ENCODE assay signal across 25 mouse cellular contexts in genomic region chr12:86359406-86359805, GRCm38 (mm10). TPM values are rescaled to one million over a fixed set of nuclear protein-coding genes. Genes with fewer than 3 reads are reported as not detected.
DNase-seq lines count a peak whose midpoint lies in the region; ATAC-seq and TF ChIP-seq lines count a peak whose summit lies in the region.
"Had no signal": no experiment of that assay in that cellular context is flagged by ENCODE, and none has a peak within 500 bp of the region (broad histone marks: within the 10 kb centered on the region; RNA-seq: fewer than 3 reads in every experiment).

No protein-coding gene starts in this region.

- TF ChIP-seq POLR2A in lung, adult 2 months (IDR thresholded peaks at IDR 0.05; ENCODE audit: borderline replicate concordance, extremely low read depth, low read depth, low read length), result no peak

- no peaks in the 10 kb centered on the region; the same call in 1 of the 2 replicates for H3K27me3 ChIP-seq in lung, embryonic 15.5 days
- no peaks in the 10 kb centered on the region; the same call in 1 of the 2 replicates for H3K27me3 ChIP-seq in embryonic facial prominence, embryonic 14.5 days (replicated peaks; ENCODE audit: control insufficient read depth, insufficient read depth, low read length)
- no peaks in the 10 kb centered on the region for H3K27me3 ChIP-seq in intestine, embryonic 16.5 days (replicated peaks; ENCODE audit: control insufficient read depth, insufficient read depth, low read length)

- intact Hi-C loops in gastrocnemius, postnatal 14 days (cut with DNase I; ENCODE audit: low total_unique reads), result no loop called here

- H3K27ac ChIP-seq in lung, embryonic 15.5 days, result no peak overlapping the region
- no peak overlapping the region for H3K27ac ChIP-seq in embryonic facial prominence, embryonic 14.5 days (replicated peaks; ENCODE audit: low read depth, low read length)
- H3K27ac ChIP-seq in intestine, embryonic 16.5 days (ENCODE audit: low read length), result no peak overlapping the region
- H3K27ac ChIP-seq: embryonic facial prominence, embryonic 13.5 days; gastrocnemius, adult 2 months; kidney, embryonic 15.5 days; left cerebral cortex, adult 2 months; liver, embryonic 12.5 days had no signal

- 0 out of 2 replicates have a peak, but pooled peaks have one; percentile 23 for ATAC-seq in lung, embryonic 15.5 days (ENCODE audit: borderline replicate concordance, extremely low read depth, low FRiP score, low TSS enrichment)
- no peak for ATAC-seq in embryonic facial prominence, embryonic 14.5 days (ENCODE audit: low read depth)
- ATAC-seq in intestine, embryonic 16.5 days, result peak; percentile 58
- ATAC-seq: CD4-positive, CD25-positive, alpha-beta regulatory T cell, adult 4 months; forebrain, embryonic 16.5 days; hindbrain, embryonic 16.5 days; liver, embryonic 12.5 days; liver, postnatal 0 days had no signal

- no peaks in the 10 kb centered on the region for H3K9me3 ChIP-seq in lung, embryonic 15.5 days
- H3K9me3 ChIP-seq in embryonic facial prominence, embryonic 14.5 days (ENCODE audit: control insufficient read depth, low read length), result no peaks in the 10 kb centered on the region
- H3K9me3 ChIP-seq in intestine, embryonic 16.5 days (ENCODE audit: control insufficient read depth, low read length), result no peaks in the 10 kb centered on the region
- H3K9me3 ChIP-seq: embryonic facial prominence, embryonic 13.5 days; kidney, embryonic 15.5 days; liver, embryonic 12.5 days; megakaryocyte, embryonic 14.5 days had no signal

- TF ChIP-seq CTCF in lung, adult 2 months (IDR thresholded peaks at IDR 0.05; ENCODE audit: insufficient read depth, low read length), result no peak

- peaks cover 18% of the 10 kb centered on the region for H3K4me1 ChIP-seq in lung, embryonic 15.5 days
- H3K4me1 ChIP-seq in lung, adult 2 months (ENCODE audit: control insufficient read depth, insufficient read depth, low read length), result no peaks in the 10 kb centered on the region
- H3K4me1 ChIP-seq in embryonic facial prominence, embryonic 14.5 days (ENCODE audit: control insufficient read depth, insufficient read depth, low read length), result peaks cover 16% of the 10 kb centered on the region
- peaks cover 4% of the 10 kb centered on the region; the same call in 1 of the 2 replicates for H3K4me1 ChIP-seq in intestine, embryonic 16.5 days (ENCODE audit: control insufficient read depth, insufficient read depth, low read length)
- H3K4me1 ChIP-seq: liver, embryonic 12.5 days; megakaryocyte, embryonic 14.5 days had no signal

- H3K4me2 ChIP-seq in lung, embryonic 15.5 days, result no peak overlapping the region
- no peak overlapping the region for H3K4me2 ChIP-seq in embryonic facial prominence, embryonic 14.5 days (ENCODE audit: low read depth, low read length)
- no peak overlapping the region for H3K4me2 ChIP-seq in intestine, embryonic 16.5 days (ENCODE audit: low read depth, low read length)
- H3K4me2 ChIP-seq: embryonic facial prominence, embryonic 13.5 days; kidney, embryonic 15.5 days; liver, embryonic 12.5 days had no signal

- no peak overlapping the region for H3K9ac ChIP-seq in lung, embryonic 15.5 days
- no peak overlapping the region for H3K9ac ChIP-seq in embryonic facial prominence, embryonic 14.5 days (ENCODE audit: low read depth, low read length)
- H3K9ac ChIP-seq in intestine, embryonic 16.5 days (ENCODE audit: low read depth, low read length), result no peak overlapping the region
- H3K9ac ChIP-seq: embryonic facial prominence, embryonic 13.5 days; kidney, embryonic 15.5 days; liver, embryonic 12.5 days; liver, postnatal 0 days had no signal

- no peaks in the 10 kb centered on the region for H3K36me3 ChIP-seq in lung, embryonic 15.5 days
- H3K36me3 ChIP-seq in embryonic facial prominence, embryonic 14.5 days (ENCODE audit: control insufficient read depth, insufficient read depth, low read length), result no peaks in the 10 kb centered on the region
- H3K36me3 ChIP-seq in intestine, embryonic 16.5 days (ENCODE audit: control insufficient read depth, insufficient read depth, low read length), result no peaks in the 10 kb centered on the region
- H3K36me3 ChIP-seq: embryonic facial prominence, embryonic 13.5 days; kidney, embryonic 15.5 days; liver, embryonic 12.5 days had no signal

- H3K4me3 ChIP-seq in lung, embryonic 15.5 days, result no peak overlapping the region
- H3K4me3 ChIP-seq in lung, adult 2 months (replicated peaks; ENCODE audit: extremely low read depth, low read depth, low read length), result no peak overlapping the region
- H3K4me3 ChIP-seq in embryonic facial prominence, embryonic 14.5 days (ENCODE audit: low read depth, low read length), result no peak overlapping the region
- H3K4me3 ChIP-seq in intestine, embryonic 16.5 days (ENCODE audit: low read length), result no peak overlapping the region
- H3K4me3 ChIP-seq: embryonic facial prominence, embryonic 13.5 days; erythroblast, embryonic 14.5 days; gastrocnemius, adult 2 months; kidney, embryonic 15.5 days; left cerebral cortex, adult 2 months; liver, embryonic 12.5 days; megakaryocyte, embryonic 14.5 days had no signal

- 15% methylated on average over 6 of the region's 6 CpGs for WGBS in lung, embryonic 15.5 days
- 43% methylated on average over 6 of the region's 6 CpGs for WGBS in lung, adult 2 months
- WGBS in embryonic facial prominence, embryonic 14.5 days, result 45% methylated on average over 4 of the region's 6 CpGs
- WGBS in intestine, embryonic 16.5 days, result 46% methylated on average over 6 of the region's 6 CpGs

- peak; percentile 22 for DNase-seq in gastrocnemius, postnatal 14 days
- no peak for DNase-seq in gastrocnemius, postnatal 25 days
- no peak for DNase-seq in lung, adult 2 months
- peak; percentile 18 for DNase-seq in embryonic facial prominence, embryonic 14.5 days (ENCODE audit: low spot score)
- DNase-seq in kidney, adult 18-20 months, result no peak
- DNase-seq: adrenal gland, postnatal 14 days; cerebellum, adult 11-12 months; cerebellum, postnatal 36 days; gastrocnemius, adult 2 months; kidney, adult 11 months; kidney, postnatal 25 days; liver, postnatal 0 days; thymus, postnatal 4 days had no signal

RNA-seq across cellular contexts. Expression of gene Esrrb, which starts 1.5 kb away (rescaled TPM):
- total RNA-seq in gastrocnemius, postnatal 14 days (2021), result 1 to 10 TPM; 1.6 to 2.9 TPM
- total RNA-seq in gastrocnemius, postnatal 25 days (2021), result 1 to 10 TPM; 1.7 to 5.4 TPM
- polyA plus RNA-seq in lung, embryonic 15.5 days (2015; fragmentation: Nextera tagmentation; extraction: Ambion mirVana), result 0.14 and 0.19 TPM in 2 replicates
- 0.08 and 0.44 TPM in 2 replicates for polyA plus RNA-seq in lung, adult 2 months (2012; rRNA removed)
- 0.41 and 0.67 TPM in 2 replicates for polyA plus RNA-seq in embryonic facial prominence, embryonic 14.5 days (2014; fragmentation: Nextera tagmentation; extraction: Ambion mirVana)
- polyA plus RNA-seq in intestine, embryonic 16.5 days (2015; fragmentation: Nextera tagmentation; extraction: Ambion mirVana), result 0.36 and 0.39 TPM in 2 replicates
- total RNA-seq: monocyte, adult 5-6 weeks had no signal
- polyA plus RNA-seq: CD4-positive, CD25-positive, alpha-beta regulatory T cell, adult 4 months; erythroblast, embryonic 14.5 days had no signal

Comparison
In these comparisons a context has a peak if more than half of its experiments do, and no peak if none do; other contexts are left out.
1. DNase-seq: peak in gastrocnemius, postnatal 14 days (single experiment) and embryonic facial prominence, embryonic 14.5 days (single experiment); none in gastrocnemius, postnatal 25 days (single experiment), lung, adult 2 months (single experiment) and kidney, adult 18-20 months (single experiment).